Mouse (Mus musculus) midbrain, embryonic 15.5 days (tissue): Measurements from ENCODE around the gene Styx. TPM values are rescaled to one million over a fixed set of nuclear protein-coding genes. Genes with fewer than 3 reads are reported as not detected.

Experiments
- ATAC-seq: fragments of 200-750 bp; cut with Nextera tagmentation; replicated peaks from 2 replicates; pipeline ENCODE4 v1.8.0; 2017; ENCODE audit warnings: moderate TSS enrichment
- H3K27ac ChIP-seq: fragments of 300-500 bp; sonication (generic); 2 replicates; pipeline ENCODE4 v1.5.1; 2015; ENCODE audit warnings: mild to moderate bottlenecking, inconsistent platforms
- H3K27me3 ChIP-seq: fragments of 300-500 bp; sonication (generic); replicated peaks from 2 replicates; pipeline ENCODE4 v1.6.1; 2015; ENCODE audit warnings: inconsistent platforms
- H3K36me3 ChIP-seq: fragments of 300-500 bp; sonication (generic); replicated peaks from 2 replicates; pipeline ENCODE4 v1.6.1; 2015; ENCODE audit warnings: inconsistent platforms
- H3K4me1 ChIP-seq: fragments of 300-500 bp; sonication (generic); 2 replicates; pipeline ENCODE4 v1.6.1; 2015; ENCODE audit warnings: inconsistent platforms
- H3K4me2 ChIP-seq: fragments of 300-500 bp; sonication (generic); 2 replicates; pipeline ENCODE4 v1.6.1; 2015; ENCODE audit warnings: inconsistent platforms, mild to moderate bottlenecking, moderate library complexity
- H3K4me3 ChIP-seq: fragments of 300-500 bp; sonication (generic); 2 replicates; pipeline ENCODE4 v1.5.1; 2015; ENCODE audit warnings: mild to moderate bottlenecking, inconsistent platforms
- H3K9ac ChIP-seq: fragments of 300-500 bp; sonication (generic); 2 replicates; pipeline ENCODE4 v1.6.1; 2015; ENCODE audit warnings: mild to moderate bottlenecking, inconsistent platforms
- H3K9me3 ChIP-seq: fragments of 300-500 bp; sonication (generic); 2 replicates; pipeline ENCODE4 v1.6.1; 2016; ENCODE audit warnings: inconsistent platforms
- WGBS: fragments of 180-500 bp; shearing (Covaris S2); methylation state at CpG from one replicate; pipeline ENCODE4 v1.1.7; 2015; ENCODE audit warnings: mixed read lengths; 5-methylcytosine and 5-hydroxymethylcytosine counted together
- polyA plus RNA-seq: library from polyadenylated mRNA; unstranded; fragments of >200 nt; fragmentation: Nextera tagmentation; extraction: Ambion mirVana; gene quantifications from 2 replicates; pipeline ENCODE4 v1.2.1, GENCODE M21; 2015

The Styx gene
- polyA plus RNA-seq, 1 experiment from 2014 or later = 63.8 TPM

DNA sequence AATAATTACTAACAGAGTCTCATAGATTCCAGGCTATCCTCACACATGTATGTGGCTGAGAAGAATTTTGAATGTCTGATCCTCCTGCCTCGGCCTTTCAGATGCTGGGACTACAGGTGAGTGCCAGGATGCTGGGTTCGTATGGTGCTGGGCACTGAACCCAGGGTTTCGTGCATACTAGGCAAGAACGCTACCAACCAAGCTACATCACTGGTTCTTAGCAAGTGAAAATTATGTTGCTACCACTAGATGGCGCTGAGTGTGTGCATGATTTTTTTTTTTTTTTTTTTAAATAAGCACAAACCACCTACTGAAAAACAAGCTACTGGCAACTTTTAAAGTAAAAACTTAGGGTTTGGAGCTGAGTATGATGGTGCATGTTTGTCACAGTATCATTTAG lies 72.3 kb downstream of the Styx start:
- no peaks in the 10 kb centered on the region for H3K4me1 ChIP-seq
- H3K9ac ChIP-seq = no peak overlapping the region
- no peaks in the 10 kb centered on the region for H3K27me3 ChIP-seq
- no peak overlapping the region for H3K27ac ChIP-seq
- no peak overlapping the region for H3K4me3 ChIP-seq
- 7% methylated on average over 5 of the region's 5 CpGs for WGBS
- peak; percentile 81 for ATAC-seq
- no peaks in the 10 kb centered on the region for H3K9me3 ChIP-seq
- no peaks in the 10 kb centered on the region for H3K36me3 ChIP-seq
- H3K4me2 ChIP-seq = no peak overlapping the region

DNA sequence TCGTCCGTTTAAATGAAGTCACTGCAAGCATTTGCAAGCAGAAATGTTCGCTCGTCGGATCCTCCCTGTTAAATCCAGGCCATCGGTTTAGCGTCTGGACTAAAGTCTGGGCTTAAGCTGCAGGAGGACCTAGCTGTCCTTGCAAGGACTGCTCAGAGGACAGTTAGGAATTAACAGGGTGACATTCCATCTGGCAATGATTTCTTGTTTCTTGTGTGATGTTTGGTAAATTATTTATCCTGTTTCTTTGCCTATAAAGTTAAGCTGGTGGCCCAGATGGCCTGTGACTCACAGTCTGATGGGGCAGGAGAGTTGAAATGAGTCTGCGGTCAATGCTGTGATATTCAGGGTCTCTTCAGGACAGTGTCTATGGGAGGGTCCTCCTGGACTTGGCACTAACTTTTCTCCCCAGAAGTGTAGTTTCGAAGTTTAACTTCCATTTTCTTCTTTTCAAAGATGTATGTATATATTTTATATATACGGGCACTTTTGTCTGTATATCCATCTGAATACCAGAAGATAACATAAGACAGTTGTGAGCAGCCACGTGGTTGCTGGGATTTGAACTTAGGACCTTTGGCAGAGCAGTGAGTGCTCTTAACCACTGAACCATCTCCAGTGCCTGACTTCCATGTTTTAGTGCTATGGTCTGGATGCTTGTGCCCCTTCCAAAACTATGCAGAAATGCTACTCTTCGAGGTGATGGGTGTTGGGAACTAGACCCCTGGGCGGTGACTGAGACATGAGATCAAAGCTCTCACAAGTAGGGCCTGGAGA lies 79.4 kb downstream of the Styx start:
- no peak overlapping the region for H3K9ac ChIP-seq
- H3K27ac ChIP-seq = no peak overlapping the region
- no peaks in the 10 kb centered on the region for H3K9me3 ChIP-seq
- H3K4me3 ChIP-seq = no peak overlapping the region
- H3K4me2 ChIP-seq = no peak overlapping the region
- ATAC-seq = no peak
- H3K36me3 ChIP-seq = no peaks in the 10 kb centered on the region
- WGBS = 91% methylated on average over 13 of the region's 13 CpGs
- no peaks in the 10 kb centered on the region for H3K27me3 ChIP-seq
- H3K4me1 ChIP-seq = no peaks in the 10 kb centered on the region

DNA sequence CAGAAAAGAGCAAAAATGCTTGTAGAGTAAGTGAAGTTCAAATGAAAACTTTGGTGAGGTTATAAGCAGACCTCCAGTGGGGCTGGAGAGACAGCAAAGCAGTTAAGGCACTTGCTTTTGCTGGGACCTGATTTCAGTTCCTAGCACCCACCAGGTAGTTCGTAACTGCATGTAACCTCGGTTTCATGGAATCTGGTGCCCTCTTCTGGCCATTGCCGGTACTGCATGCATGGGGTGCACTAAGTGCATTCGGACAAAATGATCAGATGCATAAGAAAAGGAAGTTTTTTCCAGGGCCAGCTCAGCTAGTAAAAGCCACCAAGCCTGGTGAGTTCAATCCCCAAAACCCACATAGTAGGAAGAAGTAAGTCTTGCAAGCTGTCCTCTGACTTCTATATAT lies 81.1 kb downstream of the Styx start:
- Histone ChIP-seq H3K4me2 (no peak overlapping the region), H3K9me3 (no peaks in the 10 kb centered on the region), H3K4me3 (no peak overlapping the region), H3K27ac (no peak overlapping the region), H3K4me1 (no peaks in the 10 kb centered on the region), H3K27me3 (no peaks in the 10 kb centered on the region), H3K36me3 (no peaks in the 10 kb centered on the region), H3K9ac (no peak overlapping the region)
- ATAC-seq = no peak
- WGBS = 75% methylated on average over 4 of the region's 4 CpGs

DNA sequence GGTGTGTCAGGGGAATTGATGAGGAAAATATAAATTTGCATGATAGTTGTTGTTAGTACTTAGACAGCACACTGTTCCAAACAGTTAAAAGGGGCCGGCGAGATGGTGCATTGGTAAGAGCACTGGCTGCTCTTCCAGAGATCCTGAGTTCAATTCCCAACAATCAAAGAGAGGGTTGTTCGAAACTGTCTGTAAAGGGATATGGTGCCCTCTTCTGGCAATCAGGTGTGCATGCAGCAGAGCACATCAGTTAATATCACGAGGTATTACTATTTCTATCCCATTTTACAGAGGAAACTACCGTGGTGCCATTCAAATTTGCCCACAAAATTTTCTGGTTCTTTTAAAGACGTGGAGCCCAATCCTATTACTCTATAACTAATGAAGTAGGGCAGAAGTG lies 83.3 kb downstream of the Styx start:
- no peak for ATAC-seq
- WGBS = 67% methylated on average over 6 of the region's 6 CpGs
- Histone ChIP-seq H3K4me3 (no peak overlapping the region), H3K4me2 (no peak overlapping the region), H3K36me3 (no peaks in the 10 kb centered on the region), H3K9me3 (no peaks in the 10 kb centered on the region), H3K27ac (no peak overlapping the region), H3K27me3 (no peaks in the 10 kb centered on the region), H3K4me1 (no peaks in the 10 kb centered on the region), H3K9ac (no peak overlapping the region)

DNA sequence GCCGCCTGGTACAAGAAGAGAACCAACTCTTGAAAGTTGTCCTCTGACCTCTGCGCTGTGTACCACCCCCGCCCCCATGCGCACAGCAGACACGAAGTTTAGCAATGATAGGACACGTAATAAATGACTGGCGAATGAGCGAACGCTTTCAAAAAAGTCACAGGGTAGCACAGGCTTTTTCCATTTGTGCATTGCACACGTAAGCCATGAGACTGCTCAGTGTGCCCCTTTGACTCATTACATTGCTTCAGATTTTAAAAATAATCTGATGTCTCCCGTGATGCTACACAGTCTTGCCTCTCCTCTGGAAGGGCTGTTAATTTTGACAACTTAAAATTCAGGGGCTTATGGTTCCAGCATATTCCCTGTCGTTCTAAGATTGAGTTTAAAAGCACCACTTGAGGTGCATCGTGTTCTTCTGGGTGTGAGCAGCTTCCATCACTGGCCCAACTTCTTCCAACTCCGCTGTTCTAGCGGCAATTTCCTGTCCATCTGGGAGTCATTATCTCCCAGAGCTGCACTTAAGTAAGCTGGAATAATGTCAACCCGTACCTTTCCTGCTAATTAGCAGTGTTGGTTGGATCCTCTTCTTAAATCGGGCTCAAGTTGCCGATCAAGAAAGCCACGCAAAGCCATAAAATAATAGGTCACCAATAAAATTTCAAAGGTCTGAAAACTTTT lies 87.5 kb downstream of the Styx start:
- H3K9me3 ChIP-seq = no peaks in the 10 kb centered on the region
- no peaks in the 10 kb centered on the region for H3K27me3 ChIP-seq
- H3K4me1 ChIP-seq = no peaks in the 10 kb centered on the region
- no peak overlapping the region for H3K27ac ChIP-seq
- no peak overlapping the region for H3K4me3 ChIP-seq
- WGBS = 88% methylated on average over 19 of the region's 19 CpGs
- H3K9ac ChIP-seq = no peak overlapping the region
- H3K36me3 ChIP-seq = no peaks in the 10 kb centered on the region
- no peak for ATAC-seq
- H3K4me2 ChIP-seq = no peak overlapping the region

DNA sequence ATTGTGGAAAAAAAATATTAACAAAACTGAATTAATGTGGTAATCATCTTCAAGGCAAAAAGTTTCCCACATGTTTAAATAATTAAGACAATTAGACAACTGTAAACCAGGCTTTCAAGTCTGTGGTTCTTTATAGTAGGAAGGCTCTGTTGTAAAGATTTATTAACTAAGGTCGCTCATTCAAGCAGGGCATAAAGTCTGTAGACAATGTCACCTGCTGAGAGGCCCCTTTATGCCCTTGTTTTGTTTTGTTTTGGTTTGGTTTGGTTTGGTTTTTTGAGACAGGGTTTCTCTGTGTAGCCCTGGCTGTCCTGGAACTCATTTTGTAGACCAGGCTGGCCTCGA lies 88.0 kb downstream of the Styx start:
- H3K9ac ChIP-seq = no peak overlapping the region
- H3K36me3 ChIP-seq = no peaks in the 10 kb centered on the region
- no peak overlapping the region for H3K4me3 ChIP-seq
- no peak for ATAC-seq
- 83% methylated on average over 2 of the region's 2 CpGs for WGBS
- H3K4me1 ChIP-seq = no peaks in the 10 kb centered on the region
- H3K9me3 ChIP-seq = no peaks in the 10 kb centered on the region
- H3K27me3 ChIP-seq = no peaks in the 10 kb centered on the region
- H3K4me2 ChIP-seq = no peak overlapping the region
- H3K27ac ChIP-seq = no peak overlapping the region

DNA sequence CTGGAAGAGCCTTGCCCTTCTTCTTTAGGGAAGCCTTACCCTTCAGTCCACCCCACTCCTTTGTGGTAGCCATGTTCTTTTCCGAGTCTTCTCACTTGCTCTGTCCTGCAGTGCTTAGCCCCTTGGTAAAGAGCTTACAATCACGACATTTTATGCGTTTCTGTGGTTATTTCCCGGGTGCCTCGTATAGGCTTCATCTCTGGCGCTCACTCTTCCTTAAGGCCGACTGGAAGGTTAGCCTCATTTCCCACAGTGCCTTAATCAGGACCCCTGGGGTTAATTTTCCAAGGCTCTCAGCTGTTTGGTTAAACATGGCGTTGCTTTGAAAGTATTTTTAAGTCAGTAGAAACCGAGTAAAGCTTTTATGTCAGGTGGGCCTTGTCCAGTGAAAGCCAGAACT lies 88.5 kb downstream of the Styx start:
- Histone ChIP-seq H3K36me3 (no peaks in the 10 kb centered on the region), H3K4me2 (no peak overlapping the region), H3K27me3 (no peaks in the 10 kb centered on the region), H3K27ac (no peak overlapping the region), H3K4me3 (no peak overlapping the region), H3K4me1 (no peaks in the 10 kb centered on the region), H3K9me3 (no peaks in the 10 kb centered on the region), H3K9ac (no peak overlapping the region)
- ATAC-seq = no peak
- 63% methylated on average over 9 of the region's 9 CpGs for WGBS

DNA sequence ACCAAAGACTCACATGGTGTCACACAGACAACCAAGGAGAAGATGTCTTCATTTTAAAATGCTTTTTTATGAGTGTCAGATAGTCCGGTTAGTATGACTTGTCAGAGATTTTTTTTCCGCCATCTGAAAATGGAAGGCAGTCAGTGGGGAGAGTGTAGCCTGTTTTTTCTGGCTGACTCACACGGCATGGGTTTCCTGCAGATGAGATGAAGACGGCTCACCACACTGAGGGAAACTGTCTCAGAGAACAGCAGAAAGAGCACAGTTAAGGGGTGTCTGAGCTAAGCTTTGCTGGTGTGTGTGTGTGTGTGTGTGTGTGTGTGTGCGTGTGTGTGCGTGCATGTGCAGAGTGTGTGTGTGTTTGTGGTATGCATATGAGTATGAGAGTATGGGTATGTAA lies 90.4 kb downstream of the Styx start:
- H3K27me3 ChIP-seq = no peaks in the 10 kb centered on the region
- no peak overlapping the region for H3K9ac ChIP-seq
- WGBS = 70% methylated on average over 6 of the region's 6 CpGs
- no peak overlapping the region for H3K27ac ChIP-seq
- no peaks in the 10 kb centered on the region for H3K4me1 ChIP-seq
- H3K4me3 ChIP-seq = no peak overlapping the region
- ATAC-seq = 0 out of 2 replicates have a peak, but pooled peaks have one; percentile 51
- no peak overlapping the region for H3K4me2 ChIP-seq
- H3K36me3 ChIP-seq = no peaks in the 10 kb centered on the region
- no peaks in the 10 kb centered on the region for H3K9me3 ChIP-seq

DNA sequence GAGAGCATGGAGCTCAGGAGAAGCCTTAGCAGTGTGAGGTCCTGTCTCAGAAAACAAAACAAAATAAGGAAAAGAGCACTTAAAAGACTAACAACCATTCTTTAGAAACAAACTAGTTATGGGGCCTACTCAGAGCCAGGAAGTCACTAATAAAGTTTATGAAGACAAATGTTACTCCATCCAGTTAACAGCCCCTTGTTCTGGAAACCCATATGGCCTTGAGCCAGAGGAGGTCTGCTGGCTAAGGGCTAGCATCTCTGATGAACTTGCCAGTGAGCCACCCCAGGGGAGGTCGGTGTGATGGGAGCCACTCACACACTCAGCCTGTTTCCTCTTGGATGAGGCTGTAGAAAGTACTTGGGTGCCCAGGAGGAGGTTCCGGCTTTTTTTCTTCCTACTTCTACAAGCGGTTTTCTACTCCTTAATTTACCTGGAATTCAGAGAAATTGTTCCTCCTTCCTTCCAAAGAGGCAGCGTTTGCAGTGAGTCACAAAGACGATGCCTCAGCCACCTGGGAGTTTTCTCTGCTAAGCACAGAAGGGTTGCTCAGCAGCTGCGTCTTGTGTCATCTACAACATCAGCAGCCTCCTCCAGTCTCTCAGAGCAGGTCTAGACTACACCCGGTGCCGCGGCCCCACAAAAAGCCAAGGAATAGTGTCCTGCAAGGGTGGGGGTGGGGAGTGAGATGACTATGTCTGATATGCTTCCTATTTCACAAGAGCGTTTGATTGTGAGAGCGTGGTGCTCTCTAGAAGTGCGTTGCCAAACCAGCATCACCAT lies 92.1 kb downstream of the Styx start:
- WGBS = 77% methylated on average over 12 of the region's 12 CpGs
- Histone ChIP-seq H3K4me2 (no peak overlapping the region), H3K27me3 (no peaks in the 10 kb centered on the region), H3K9me3 (no peaks in the 10 kb centered on the region), H3K4me3 (no peak overlapping the region), H3K36me3 (no peaks in the 10 kb centered on the region), H3K4me1 (no peaks in the 10 kb centered on the region), H3K27ac (no peak overlapping the region), H3K9ac (no peak overlapping the region)
- ATAC-seq = no peak

DNA sequence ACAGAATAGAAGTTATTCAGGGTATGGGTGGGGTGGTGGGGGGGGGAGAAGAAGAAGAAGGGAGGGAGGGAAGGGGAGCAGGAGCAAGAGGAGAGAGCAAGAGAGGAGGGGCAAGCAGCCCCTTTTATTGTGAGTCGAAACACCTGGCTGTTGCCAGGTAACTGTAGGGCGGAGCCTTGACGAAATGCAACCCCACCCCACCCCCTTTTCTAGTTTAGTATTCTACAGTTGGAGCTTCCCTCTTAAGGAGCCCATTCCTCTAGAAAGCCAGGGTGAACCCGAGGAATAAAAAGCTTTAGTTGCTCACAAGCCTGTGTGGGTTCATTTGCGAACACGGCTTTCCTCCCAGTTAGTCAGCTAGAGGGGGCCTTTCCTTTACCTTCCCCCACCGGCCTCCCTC lies 94.0 kb downstream of the Styx start:
- H3K4me1 ChIP-seq = no peaks in the 10 kb centered on the region
- H3K27ac ChIP-seq = no peak overlapping the region
- no peak overlapping the region for H3K4me3 ChIP-seq
- 60% methylated on average over 7 of the region's 7 CpGs for WGBS
- H3K9ac ChIP-seq = no peak overlapping the region
- no peaks in the 10 kb centered on the region for H3K36me3 ChIP-seq
- no peak for ATAC-seq
- no peaks in the 10 kb centered on the region for H3K27me3 ChIP-seq
- no peaks in the 10 kb centered on the region for H3K9me3 ChIP-seq
- no peak overlapping the region for H3K4me2 ChIP-seq

DNA sequence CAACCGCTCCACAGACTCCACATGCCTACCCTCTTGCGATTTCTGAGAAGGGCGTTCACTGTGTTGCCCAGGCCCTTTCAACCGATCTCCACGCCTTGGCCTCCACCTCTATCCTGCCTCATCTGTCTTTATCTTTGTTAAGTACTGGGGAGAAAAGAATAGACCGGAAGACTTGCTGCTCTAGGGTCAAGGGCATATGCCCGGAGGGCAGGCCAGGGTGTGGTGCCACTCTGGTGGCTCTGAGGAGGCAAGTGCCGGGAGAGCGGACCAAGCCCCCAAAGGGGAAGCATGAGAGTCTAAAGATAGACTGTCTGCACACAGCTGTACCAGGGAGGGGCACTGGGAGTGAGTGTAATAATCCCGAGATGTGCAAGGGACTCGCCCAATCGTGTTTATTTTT lies 94.6 kb downstream of the Styx start:
- ATAC-seq = no peak; the same call in 1 of the 2 replicates
- Histone ChIP-seq H3K27me3 (no peaks in the 10 kb centered on the region), H3K9ac (no peak overlapping the region), H3K4me3 (no peak overlapping the region), H3K36me3 (no peaks in the 10 kb centered on the region), H3K4me1 (no peaks in the 10 kb centered on the region), H3K4me2 (no peak overlapping the region), H3K9me3 (no peaks in the 10 kb centered on the region), H3K27ac (no peak overlapping the region)
- 73% methylated on average over 12 of the region's 12 CpGs for WGBS

DNA sequence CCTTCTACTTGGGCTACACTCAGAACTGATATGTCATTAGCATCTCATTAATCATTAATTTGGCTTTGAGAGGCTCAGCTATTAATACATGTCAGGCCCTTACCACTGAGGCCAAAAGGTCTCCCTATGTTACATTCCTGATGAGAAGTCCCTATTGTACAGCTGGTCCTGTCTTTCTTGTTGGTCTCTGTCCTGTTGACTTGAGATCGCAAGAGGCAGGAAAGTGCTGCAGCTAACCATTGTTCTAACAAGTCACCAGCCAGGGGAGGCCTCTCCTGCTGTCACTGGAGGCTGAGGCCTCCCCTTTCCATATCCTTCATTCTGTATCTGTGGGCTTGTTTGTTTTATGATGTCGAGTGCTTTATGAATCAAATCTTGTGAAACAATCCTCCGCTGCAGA lies 95.9 kb downstream of the Styx start:
- no peak overlapping the region for H3K9ac ChIP-seq
- no peak overlapping the region for H3K4me3 ChIP-seq
- no peaks in the 10 kb centered on the region for H3K36me3 ChIP-seq
- no peak overlapping the region for H3K4me2 ChIP-seq
- H3K9me3 ChIP-seq = no peaks in the 10 kb centered on the region
- no peaks in the 10 kb centered on the region for H3K27me3 ChIP-seq
- 69% methylated on average over 3 of the region's 3 CpGs for WGBS
- H3K27ac ChIP-seq = no peak overlapping the region
- ATAC-seq = no peak
- H3K4me1 ChIP-seq = no peaks in the 10 kb centered on the region
